27 mouse cellular contexts compared by ENCODE assay signal in the genomic region with DNA sequence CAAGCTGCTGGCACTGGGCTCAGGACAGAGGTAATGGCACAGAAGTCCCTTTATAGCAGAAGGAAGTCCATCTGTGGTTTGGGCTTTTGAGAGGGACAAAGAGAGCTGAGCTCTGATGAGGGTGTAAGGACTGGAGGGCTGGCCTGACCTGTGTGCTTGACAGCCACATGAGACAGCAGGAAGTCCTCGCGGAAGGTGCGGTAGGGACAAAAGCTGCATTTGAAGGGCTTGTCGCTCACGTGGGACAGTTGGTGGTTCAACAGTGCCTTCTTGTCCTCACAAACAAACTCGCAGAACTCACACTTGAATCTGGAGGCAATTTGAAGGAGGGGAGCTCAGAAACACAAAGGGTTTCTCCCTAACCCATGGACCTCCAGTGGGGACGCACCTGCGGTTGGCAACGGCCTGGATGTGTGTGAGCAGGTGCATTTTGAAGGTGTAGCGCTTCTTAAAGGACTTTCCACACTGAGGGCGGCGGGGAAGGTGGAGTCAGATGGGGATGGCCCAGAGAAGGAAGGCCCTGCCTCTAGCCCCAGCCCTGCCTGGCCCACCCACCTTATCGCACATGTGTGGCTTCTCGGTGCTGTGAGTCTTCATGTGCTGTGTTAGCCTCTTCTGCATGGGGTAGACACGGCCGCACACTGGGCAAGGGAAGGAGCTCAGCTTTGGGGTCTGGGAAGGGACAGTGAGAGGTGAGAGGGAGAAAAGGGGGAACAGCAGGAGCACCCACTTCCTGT. TPM values are rescaled to one million over a fixed set of nuclear protein-coding genes. Genes with fewer than 3 reads are reported as not detected.
DNase-seq lines count a peak whose midpoint lies in the region; ATAC-seq lines count a peak whose summit lies in the region.
"Had no signal": no experiment of that assay in that cellular context is flagged by ENCODE, and none has a peak within 500 bp of the region (broad histone marks: within the 10 kb centered on the region; RNA-seq: fewer than 3 reads in every experiment).

No protein-coding gene starts in this region.

- H3K9ac ChIP-seq in heart, embryonic 16.5 days (ENCODE audit: low read length) = no peak overlapping the region
- H3K9ac ChIP-seq in forebrain, embryonic 16.5 days (replicated peaks; ENCODE audit: low read depth, low read length) = no peak overlapping the region
- H3K9ac ChIP-seq: neural tube, embryonic 15.5 days; stomach, embryonic 15.5 days had no signal

- 86% methylated on average over 16 of the region's 16 CpGs for WGBS in heart, embryonic 16.5 days
- WGBS in forebrain, embryonic 16.5 days = 90% methylated on average over 16 of the region's 16 CpGs

- peaks cover 83% of the 10 kb centered on the region for H3K36me3 ChIP-seq in heart, embryonic 16.5 days (ENCODE audit: control insufficient read depth, insufficient read depth)
- H3K36me3 ChIP-seq in forebrain, embryonic 16.5 days (ENCODE audit: control insufficient read depth, insufficient read depth) = peaks cover 59% of the 10 kb centered on the region

- peak; percentile 38; the same call in 1 of the 2 replicates for ATAC-seq in heart, embryonic 16.5 days (replicated peaks; ENCODE audit: extremely low read depth, insufficient read depth, low FRiP score)
- peak; percentile 42 for ATAC-seq in activated CD4-positive, CD25-positive, alpha-beta regulatory T cell, adult 4 months
- ATAC-seq in forebrain, embryonic 16.5 days = no peak
- ATAC-seq: hindbrain, postnatal 0 days; Patski had no signal

- H3K4me1 ChIP-seq in heart, embryonic 16.5 days (ENCODE audit: control insufficient read depth, insufficient read depth, low read length) = no peaks in the 10 kb centered on the region
- no peaks in the 10 kb centered on the region for H3K4me1 ChIP-seq in forebrain, embryonic 16.5 days (replicated peaks; ENCODE audit: control insufficient read depth, insufficient read depth, low read length)
- H3K4me1 ChIP-seq: forebrain, embryonic 10.5 days; neural tube, embryonic 15.5 days; stomach, embryonic 15.5 days had no signal

- peak overlapping the region; percentile 43; the same call in 1 of the 2 replicates for H3K27ac ChIP-seq in heart, embryonic 16.5 days (ENCODE audit: low read length)
- H3K27ac ChIP-seq in forebrain, embryonic 16.5 days (ENCODE audit: low read length) = no peak overlapping the region
- H3K27ac ChIP-seq: forebrain, embryonic 10.5 days; hindbrain, embryonic 10.5 days; hindbrain, postnatal 0 days; layer of hippocampus, adult 2 months; neural tube, embryonic 15.5 days; stomach, embryonic 15.5 days had no signal

- intact Hi-C loops in left cerebral cortex, postnatal 25 days (cut with DNase I) = no loop called here

- no peak for DNase-seq in heart, adult 11 months
- DNase-seq in CD4-positive, CD25-positive, alpha-beta regulatory T cell, adult 2 months (ENCODE audit: low read depth, low spot score) = peak; percentile 51
- peak; percentile 76 to 83 for DNase-seq in natural killer cell, adult 2 months (ENCODE audit: low spot score in 2 of 2)
- no peak for DNase-seq in left cerebral cortex, postnatal 25 days (ENCODE audit: low spot score in 2 of 2)
- DNase-seq in kidney, adult 9 months = no peak
- DNase-seq: adrenal gland, postnatal 25 days; B cell, adult 2 months; cerebellum, adult 18-20 months; cerebellum, postnatal 25 days; embryo, embryonic 11 days; kidney, adult 18-20 months; kidney, postnatal 14 days; layer of hippocampus, postnatal 36 days; left cerebral cortex, postnatal 4 days; midbrain, embryonic 14.5 days; spleen, adult 18-20 months had no signal

- H3K9me3 ChIP-seq in heart, embryonic 16.5 days (replicated peaks; ENCODE audit: control insufficient read depth, low read length) = no peaks in the 10 kb centered on the region
- H3K9me3 ChIP-seq in forebrain, embryonic 16.5 days (ENCODE audit: control insufficient read depth, low read length) = no peaks in the 10 kb centered on the region
- H3K9me3 ChIP-seq: forebrain, embryonic 10.5 days; hindbrain, embryonic 10.5 days; neural tube, embryonic 15.5 days; stomach, embryonic 15.5 days had no signal

- no peak overlapping the region for H3K4me2 ChIP-seq in heart, embryonic 16.5 days (ENCODE audit: low read depth, low read length)
- H3K4me2 ChIP-seq in forebrain, embryonic 16.5 days (ENCODE audit: low read length) = no peak overlapping the region
- H3K4me2 ChIP-seq: neural tube, embryonic 15.5 days; stomach, embryonic 15.5 days had no signal

- H3K27me3 ChIP-seq in heart, embryonic 16.5 days (ENCODE audit: control insufficient read depth, insufficient read depth, low read length) = no peaks in the 10 kb centered on the region
- no peaks in the 10 kb centered on the region for H3K27me3 ChIP-seq in forebrain, embryonic 16.5 days (replicated peaks; ENCODE audit: control insufficient read depth, insufficient read depth, low read length)
- H3K27me3 ChIP-seq: neural tube, embryonic 15.5 days; Patski; stomach, embryonic 15.5 days had no signal

- H3K4me3 ChIP-seq in heart, embryonic 16.5 days (ENCODE audit: low read length) = no peak overlapping the region
- no peak overlapping the region for H3K4me3 ChIP-seq in forebrain, embryonic 16.5 days (replicated peaks; ENCODE audit: low read length)
- H3K4me3 ChIP-seq: forebrain, embryonic 10.5 days; hindbrain, embryonic 10.5 days; layer of hippocampus, adult 2 months; neural tube, embryonic 15.5 days; stomach, embryonic 15.5 days had no signal

RNA-seq across cellular contexts. Expression of a gene that starts 11.7 kb away (rescaled TPM):
- polyA plus RNA-seq in heart, embryonic 16.5 days (2015; fragmentation: Nextera tagmentation; extraction: Ambion mirVana) = 9.2 and 9.5 TPM in 2 replicates
- 1 to 10 TPM; 6.7 to 9.0 TPM for polyA plus RNA-seq in activated CD4-positive, CD25-positive, alpha-beta regulatory T cell, adult 4 months (2017; shearing (Covaris generic))
- total RNA-seq in left cerebral cortex, postnatal 25 days (2021) = 10 to 100 TPM; 24.3 TPM
- polyA plus RNA-seq in forebrain, embryonic 16.5 days (2015; fragmentation: Nextera tagmentation; extraction: Ambion mirVana) = 16.2 and 19.9 TPM in 2 replicates

RNA-seq across cellular contexts. Expression of a gene that starts 20.8 kb away (rescaled TPM):
- polyA plus RNA-seq in heart, embryonic 16.5 days (2015; fragmentation: Nextera tagmentation; extraction: Ambion mirVana) = 53.4 and 54.5 TPM in 2 replicates
- polyA plus RNA-seq in activated CD4-positive, CD25-positive, alpha-beta regulatory T cell, adult 4 months (2017; shearing (Covaris generic)) = 100 to 1,000 TPM; 102 to 122 TPM
- 10 to 100 TPM; 36.8 to 39.8 TPM for total RNA-seq in left cerebral cortex, postnatal 25 days (2021)
- 79.3 and 93.7 TPM in 2 replicates for polyA plus RNA-seq in forebrain, embryonic 16.5 days (2015; fragmentation: Nextera tagmentation; extraction: Ambion mirVana)

RNA-seq across cellular contexts. Expression of a gene that starts 40.7 kb away (rescaled TPM):
- polyA plus RNA-seq in heart, embryonic 16.5 days (2015; fragmentation: Nextera tagmentation; extraction: Ambion mirVana) = 3.8 and 9.7 TPM in 2 replicates
- 1 to 10 TPM in 1 of 2 experiments, under 1 TPM in 1; 0.78 to 1.4 TPM for polyA plus RNA-seq in activated CD4-positive, CD25-positive, alpha-beta regulatory T cell, adult 4 months (2017; shearing (Covaris generic))
- 1 to 10 TPM; 1.9 to 2.0 TPM for total RNA-seq in left cerebral cortex, postnatal 25 days (2021)
- 16.9 and 20.6 TPM in 2 replicates for polyA plus RNA-seq in forebrain, embryonic 16.5 days (2015; fragmentation: Nextera tagmentation; extraction: Ambion mirVana)

RNA-seq across cellular contexts. Expression of a gene that starts 42.4 kb away (rescaled TPM):
- polyA plus RNA-seq in heart, embryonic 16.5 days (2015; fragmentation: Nextera tagmentation; extraction: Ambion mirVana) = 52.0 and 67.2 TPM in 2 replicates
- polyA plus RNA-seq in activated CD4-positive, CD25-positive, alpha-beta regulatory T cell, adult 4 months (2017; shearing (Covaris generic)) = 1 to 10 TPM in 1 of 2 experiments, under 1 TPM in 1; 0.87 to 1.0 TPM
- 10 to 100 TPM; 77.5 to 82.0 TPM for total RNA-seq in left cerebral cortex, postnatal 25 days (2021)
- 45.7 and 63.9 TPM in 2 replicates for polyA plus RNA-seq in forebrain, embryonic 16.5 days (2015; fragmentation: Nextera tagmentation; extraction: Ambion mirVana)
- total RNA-seq: granulocyte monocyte progenitor cell, adult 5-6 weeks had no signal

Comparison
In these comparisons a context has a peak if more than half of its experiments do, and no peak if none do; other contexts are left out.
1. DNase-seq: peak in CD4-positive, CD25-positive, alpha-beta regulatory T cell, adult 2 months (single experiment) and natural killer cell, adult 2 months (2 of 2); none in heart, adult 11 months (single experiment), left cerebral cortex, postnatal 25 days (0 of 2) and kidney, adult 9 months (single experiment).